Mouse (Mus musculus) thymus, adult 2 months (tissue): ENCODE results near the gene Gpr27.

Experiments used
- CTCF ChIP-seq: fragments of 200-500 bp; IDR thresholded peaks from 2 replicates; pipeline ENCODE4 v1.5.1; 2012; ENCODE audit warnings: mild to moderate bottlenecking, control low read depth, low read length, moderate library complexity, borderline replicate concordance; ENCODE audit not compliant: control insufficient read depth, poor library complexity, insufficient read depth; ENCODE audit errors: extremely low read depth
- POLR2A ChIP-seq: fragments of 200-500 bp; IDR thresholded peaks from 2 replicates; pipeline ENCODE4 v1.6.1; 2012; ENCODE audit warnings: mild to moderate bottlenecking, low read length, control low read depth, moderate library complexity; ENCODE audit not compliant: control insufficient read depth, poor library complexity, insufficient read depth; ENCODE audit errors: extremely low read depth

DNA sequence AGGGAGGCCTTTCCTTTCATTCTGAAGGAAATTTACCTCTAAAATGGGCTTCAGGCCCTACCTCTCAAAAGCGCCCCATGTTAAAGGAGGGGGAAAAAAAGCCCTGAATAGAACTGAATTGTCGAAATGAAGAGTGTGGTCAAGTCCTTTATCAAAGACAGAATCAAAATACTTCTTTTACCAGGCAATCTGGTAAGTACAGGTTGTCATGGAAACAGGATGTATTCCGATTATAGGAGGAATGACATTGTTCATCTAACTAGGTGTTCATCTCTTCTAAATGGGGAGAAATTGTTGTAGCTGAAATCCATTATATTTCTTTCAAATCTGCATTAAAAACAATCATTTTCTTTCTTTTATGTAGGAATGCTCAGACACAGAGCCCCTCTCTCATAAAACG lies 18.0 kb upstream of the Gpr27 start:
- TF ChIP-seq POLR2A (no peak), CTCF (no peak)
